Mouse (Mus musculus) myocyte (in vitro differentiated cells): ENCODE measurements around the gene Synpo2. TPM values are rescaled to one million over a fixed set of nuclear protein-coding genes. Genes with fewer than 3 reads are reported as not detected.

ENCODE experiments used
- H3K27me3 ChIP-seq: one replicate; pipeline ENCODE4 v1.6.1; 2011; ENCODE audit not compliant: control insufficient read depth, insufficient read depth, insufficient read length
- H3K36me3 ChIP-seq: one replicate; pipeline ENCODE4 v1.6.1; 2011; ENCODE audit not compliant: control insufficient read depth, insufficient read depth
- H3K4me2 ChIP-seq: one replicate; pipeline ENCODE4 v1.6.1; 2011; ENCODE audit warnings: low read depth, control low read depth
- H3K4me3 ChIP-seq: one replicate; pipeline ENCODE4 v1.5.1; 2011; ENCODE audit warnings: mild to moderate bottlenecking, control low read depth, moderate library complexity
- H3K79me2 ChIP-seq: one replicate; pipeline ENCODE4 v1.6.1; 2011; ENCODE audit not compliant: control insufficient read depth, insufficient read depth
- H3ac ChIP-seq: one replicate; pipeline ENCODE4 v1.6.1; 2011; ENCODE audit not compliant: control insufficient read depth, insufficient read length
- CEBPB ChIP-seq: IDR thresholded peaks from 2 replicates; pipeline ENCODE4 v1.6.1; 2011; ENCODE audit warnings: mild to moderate bottlenecking, moderate library complexity; ENCODE audit not compliant: poor library complexity, insufficient read depth, severe bottlenecking
- E2F4 ChIP-seq: IDR thresholded peaks from one replicate; pipeline ENCODE4 v1.6.1; 2011; ENCODE audit warnings: mild to moderate bottlenecking, control low read depth, moderate library complexity; ENCODE audit not compliant: insufficient read depth
- MAX ChIP-seq: IDR thresholded peaks from one replicate; pipeline ENCODE4 v1.6.1; 2011; ENCODE audit warnings: low read depth, mild to moderate bottlenecking, control low read depth
- MYOD1 ChIP-seq, 3 experiments: IDR thresholded peaks; one replicate each; pipeline ENCODE4 v1.6.1; 2011; ENCODE audit warnings: control low read depth in 2 of 3, low read depth in 2 of 3, mild to moderate bottlenecking in 2 of 3, moderate library complexity in 1 of 3; ENCODE audit not compliant: insufficient read length in 2 of 3, control insufficient read depth in 1 of 3
- MYOG ChIP-seq, 3 experiments: IDR thresholded peaks; one replicate each; pipeline ENCODE4 v1.6.1; 2011; ENCODE audit warnings: control low read depth in 2 of 3, low read depth in 2 of 3, mild to moderate bottlenecking in 2 of 3; ENCODE audit not compliant: insufficient read length in 2 of 3, control insufficient read depth in 1 of 3, insufficient read depth in 1 of 3
- POLR2A ChIP-seq: IDR thresholded peaks from one replicate; pipeline ENCODE4 v1.6.1; 2011; ENCODE audit warnings: low read depth, mild to moderate bottlenecking, control low read depth, moderate library complexity; ENCODE audit not compliant: insufficient read length
- POLR2AphosphoS2 ChIP-seq: IDR thresholded peaks from one replicate; pipeline ENCODE4 v1.6.1; 2011; ENCODE audit warnings: low read depth, control low read depth; ENCODE audit not compliant: insufficient read length
- REST ChIP-seq: IDR thresholded peaks from one replicate; pipeline ENCODE4 v1.6.1; 2011; ENCODE audit warnings: mild to moderate bottlenecking, control low read depth, moderate library complexity; ENCODE audit not compliant: insufficient read depth, insufficient read length
- SRF ChIP-seq: IDR thresholded peaks from one replicate; pipeline ENCODE4 v1.6.1; 2011; ENCODE audit warnings: low read depth; ENCODE audit not compliant: control insufficient read depth, insufficient read length
- TCF12 ChIP-seq: IDR thresholded peaks from one replicate; pipeline ENCODE4 v1.6.1; 2011; ENCODE audit warnings: mild to moderate bottlenecking, control low read depth; ENCODE audit not compliant: poor library complexity, insufficient read depth, severe bottlenecking
- TCF3 ChIP-seq: IDR thresholded peaks from one replicate; pipeline ENCODE4 v1.6.1; 2011; ENCODE audit warnings: low read depth, control low read depth; ENCODE audit not compliant: insufficient read length
- USF1 ChIP-seq: IDR thresholded peaks from one replicate; pipeline ENCODE4 v1.6.1; 2011; ENCODE audit warnings: low read depth, mild to moderate bottlenecking, control low read depth, moderate library complexity
- polyA plus RNA-seq: library from polyadenylated mRNA; unstranded; fragments of >200 nt; fragmentation: generic; extraction: Trizol; gene quantifications from one replicate; pipeline ENCODE4 v1.2.1, GENCODE M21; 2012; ENCODE audit warnings: missing spikeins

Synpo2 gene
- polyA plus RNA-seq = 24.4 TPM

DNA sequence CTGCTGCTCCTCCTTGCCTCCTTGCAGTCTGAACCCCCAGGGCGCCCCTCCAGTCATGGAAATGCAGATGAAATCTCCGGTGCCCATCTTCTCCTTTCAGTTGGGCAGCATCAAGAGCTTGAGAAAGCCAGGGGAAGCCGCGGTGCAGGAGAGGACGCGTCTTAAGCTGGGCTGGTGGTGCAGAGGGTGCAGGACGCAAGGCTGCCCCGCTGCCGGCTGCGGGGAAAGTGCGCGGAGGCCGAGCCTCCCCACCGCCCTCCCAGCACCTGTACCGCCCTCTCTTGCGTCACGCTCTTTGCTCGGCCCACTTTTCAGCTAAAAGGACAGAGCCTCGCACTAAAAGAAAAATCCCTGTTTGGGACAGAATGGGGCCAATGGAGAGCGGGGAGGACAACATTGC lies at the start of gene Synpo2:
Gene Synpo2, minus strand, starts transcription at position 229 of the 400 bp plus-strand sequence.
- Histone ChIP-seq H3K4me2 (peak within 1 kb of the TSS; percentile 76), H3K27me3 (no peaks in the 10 kb centered on the region), H3K79me2 (no peaks in the 10 kb centered on the region), H3K36me3 (no peaks in the 10 kb centered on the region), H3K4me3 (peak within 1 kb of the TSS; percentile 20), H3ac (no peak within 1 kb of the TSS)
- TF ChIP-seq USF1 (no peak), REST (no peak), TCF3 (no peak), SRF (no peak), TCF12 (no peak), E2F4 (no peak), MYOG (IDR thresholded peaks at IDR 0.05; ENCODE audit: control insufficient read depth in 1 of 3, insufficient read depth in 1 of 3, insufficient read length in 2 of 3, low read depth in 2 of 3) (peak in 1 of 3 experiments; percentile 39), MAX (no peak), POLR2AphosphoS2 (no peak), CEBPB (no peak), POLR2A (peak; percentile 68), MYOD1 (IDR thresholded peaks at IDR 0.05; ENCODE audit: control insufficient read depth in 1 of 3, insufficient read length in 2 of 3, low read depth in 2 of 3) (peak in 1 of 3 experiments; percentile 32)

DNA sequence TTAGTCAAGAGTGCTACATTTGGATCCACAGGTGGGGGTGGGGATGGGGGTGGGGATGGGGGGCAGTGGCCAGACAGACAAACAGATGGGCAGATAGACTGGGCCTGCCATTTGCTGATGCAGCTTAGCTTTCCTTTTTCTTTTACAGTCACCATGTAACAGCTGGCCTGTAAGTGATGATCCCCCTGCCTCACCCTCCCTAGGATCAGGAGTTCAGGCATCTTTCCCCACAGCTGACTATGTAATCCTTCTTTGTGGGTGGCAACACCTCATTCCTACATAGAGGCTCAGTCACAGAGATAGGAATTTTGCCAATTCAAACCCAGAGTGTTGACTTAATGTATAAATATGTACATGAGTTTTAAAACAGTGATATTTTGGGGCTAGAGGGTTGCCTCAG lies 49.7 kb upstream of the Synpo2 start:
- no peak overlapping the region for H3K4me2 ChIP-seq
- H3K79me2 ChIP-seq = peaks cover 45% of the 10 kb centered on the region
- H3ac ChIP-seq = no peak overlapping the region
- TF ChIP-seq E2F4 = no peak
- TF ChIP-seq MYOD1 (IDR thresholded peaks at IDR 0.05; ENCODE audit: control insufficient read depth in 1 of 3, insufficient read length in 2 of 3, low read depth in 2 of 3) = peak; percentile 28 to 79 (median 72)
- TF ChIP-seq CEBPB = no peak
- no peak for TF ChIP-seq USF1
- TF ChIP-seq MYOG (IDR thresholded peaks at IDR 0.05; ENCODE audit: control insufficient read depth in 1 of 3, insufficient read depth in 1 of 3, insufficient read length in 2 of 3, low read depth in 2 of 3) = peak in 2 of 3 experiments; percentile 84
- TF ChIP-seq TCF12 = peak; percentile 74
- peaks cover 17% of the 10 kb centered on the region for H3K36me3 ChIP-seq
- H3K27me3 ChIP-seq = no peaks in the 10 kb centered on the region
- no peak overlapping the region for H3K4me3 ChIP-seq

DNA sequence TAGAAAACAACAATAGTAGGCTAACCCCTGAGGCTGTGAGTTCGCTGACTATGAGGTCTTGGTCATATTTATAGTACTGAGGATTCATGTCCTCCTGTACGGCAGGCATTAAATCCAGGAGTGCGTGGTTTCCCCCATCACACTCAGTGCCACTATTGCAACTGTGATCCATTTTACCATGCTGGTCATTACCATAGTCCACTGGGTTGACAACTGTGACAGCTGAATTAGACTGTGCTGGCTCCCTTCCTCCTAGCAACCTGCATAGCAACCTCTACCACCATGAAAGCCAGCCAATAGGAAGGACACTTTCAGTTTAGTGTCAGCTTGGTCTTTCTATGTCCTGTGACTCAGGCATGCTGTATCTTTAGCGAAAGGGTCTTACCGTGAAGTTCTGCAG lies 48.3 kb upstream of the Synpo2 start:
- Histone ChIP-seq H3K79me2 (peaks cover 33% of the 10 kb centered on the region), H3ac (no peak overlapping the region), H3K4me2 (no peak overlapping the region), H3K27me3 (no peaks in the 10 kb centered on the region), H3K36me3 (peaks cover 19% of the 10 kb centered on the region), H3K4me3 (no peak overlapping the region)
- TF ChIP-seq TCF3 (peak; percentile 34), POLR2A (no peak), MYOD1 (IDR thresholded peaks at IDR 0.05; ENCODE audit: control insufficient read depth in 1 of 3, insufficient read length in 2 of 3, low read depth in 2 of 3) (peak; percentile 29 to 78 (median 44)), POLR2AphosphoS2 (no peak), REST (no peak), CEBPB (no peak), USF1 (no peak), TCF12 (no peak), MAX (no peak), MYOG (IDR thresholded peaks at IDR 0.05; ENCODE audit: control insufficient read depth in 1 of 3, insufficient read depth in 1 of 3, insufficient read length in 2 of 3, low read depth in 2 of 3) (peak in 2 of 3 experiments; percentile 15 to 63), E2F4 (no peak), SRF (no peak)

DNA sequence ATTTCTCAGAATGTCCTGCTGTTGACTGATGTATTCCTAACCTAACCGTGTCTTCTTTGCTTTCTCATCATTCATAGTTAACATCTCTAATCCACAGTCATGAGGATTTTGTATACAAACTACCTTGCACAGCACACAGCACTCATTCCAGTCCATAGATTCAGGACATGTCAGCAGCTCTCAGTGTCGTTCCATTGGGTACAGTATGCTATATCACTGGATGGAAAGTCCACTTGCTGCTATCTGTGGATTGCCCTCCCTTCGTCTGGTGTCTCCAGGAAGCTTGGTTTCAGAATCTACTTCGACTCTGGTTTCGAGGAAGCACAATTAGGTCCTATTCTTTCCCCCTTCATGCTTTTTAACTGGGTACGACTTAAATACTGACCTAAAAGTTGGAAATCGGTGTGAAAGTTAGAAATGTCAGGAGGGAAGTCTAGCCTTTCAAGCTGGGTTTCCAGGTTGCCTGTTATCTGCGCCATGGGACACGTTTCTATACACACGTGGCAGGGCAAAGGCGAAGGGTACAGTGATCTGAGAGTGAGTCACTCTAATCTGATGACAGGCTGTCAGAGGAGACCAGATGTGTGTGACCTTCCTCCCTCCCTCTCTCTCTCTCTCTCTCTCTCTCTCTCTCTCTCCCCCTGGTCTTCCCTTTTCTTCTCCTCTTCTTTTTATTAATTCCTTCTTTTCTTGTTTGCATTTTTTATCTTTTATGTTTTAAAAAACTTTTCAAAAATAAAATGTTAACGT lies 47.1 kb upstream of the Synpo2 start:
- no peak overlapping the region for H3K4me3 ChIP-seq
- no peak overlapping the region for H3K4me2 ChIP-seq
- no peak overlapping the region for H3ac ChIP-seq
- H3K79me2 ChIP-seq = peaks cover 30% of the 10 kb centered on the region
- peaks cover 23% of the 10 kb centered on the region for H3K36me3 ChIP-seq
- H3K27me3 ChIP-seq = no peaks in the 10 kb centered on the region
- TF ChIP-seq E2F4 (no peak), USF1 (no peak), POLR2A (no peak), REST (no peak), SRF (no peak), CEBPB (no peak), MAX (no peak), TCF12 (no peak), POLR2AphosphoS2 (no peak), MYOG (IDR thresholded peaks at IDR 0.05; ENCODE audit: control insufficient read depth in 1 of 3, insufficient read depth in 1 of 3, insufficient read length in 2 of 3, low read depth in 2 of 3) (no peak), TCF3 (no peak), MYOD1 (IDR thresholded peaks at IDR 0.05; ENCODE audit: control insufficient read depth in 1 of 3, insufficient read length in 2 of 3, low read depth in 2 of 3) (no peak)
